Mouse (Mus musculus): ENCODE data around the gene Myh10.

DNA sequence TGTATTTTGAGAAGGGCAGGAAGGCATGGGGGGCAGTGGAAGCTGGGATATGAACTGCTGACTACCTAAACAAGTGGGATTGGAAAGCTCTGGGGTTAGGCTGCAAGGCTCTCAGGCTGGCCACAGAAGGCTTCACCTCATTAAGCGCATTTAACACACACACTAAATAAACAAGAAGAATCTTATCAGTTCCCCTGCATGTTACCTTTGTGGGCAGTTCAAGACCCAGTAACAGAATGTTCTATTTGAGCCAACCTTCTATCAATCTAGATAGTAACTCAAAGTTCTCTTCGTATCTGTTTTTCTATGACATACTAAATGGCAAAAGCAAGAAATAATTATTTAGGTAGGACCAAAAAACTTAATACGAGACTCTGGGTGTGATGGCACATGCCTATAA is 143.7 kb downstream of the Myh10 start:
- TF ChIP-seq CTCF (IDR thresholded peaks at IDR 0.05; ENCODE audit: low read depth) (no peak), EP300 (optimal IDR thresholded peaks at IDR 0.05) (no peak)

Measured in stomach, postnatal 0 days (tissue).